Mouse (Mus musculus) liver, embryonic 14.5 days (tissue): ENCODE results near the gene Gpr156. TPM values are rescaled to one million over a fixed set of nuclear protein-coding genes. Genes with fewer than 3 reads are reported as not detected.

Experiments used
- ATAC-seq: fragments of 200-750 bp; cut with Nextera tagmentation; 2 replicates; pipeline ENCODE4 v1.8.0; 2017; ENCODE audit warnings: moderate number of reproducible peaks, mild to moderate bottlenecking, moderate library complexity; ENCODE audit not compliant: insufficient read depth
- DNase-seq, 3 experiments: peaks; one replicate each; pipeline ENCODE4 v3.0.0-alpha.2; 2012 to 2013; ENCODE audit warnings: low read depth in 3 of 3, low spot score in 3 of 3
- H3K27ac ChIP-seq: fragments of 300-500 bp; sonication (generic); 2 replicates; pipeline ENCODE4 v1.5.1; 2014; ENCODE audit warnings: moderate library complexity, mild to moderate bottlenecking, control low read depth, inconsistent platforms
- H3K27me3 ChIP-seq: fragments of 300-500 bp; sonication (generic); 2 replicates; pipeline ENCODE4 v1.6.1; 2014; ENCODE audit warnings: mild to moderate bottlenecking, low read length, moderate library complexity; ENCODE audit not compliant: control insufficient read depth, insufficient read depth
- H3K36me3 ChIP-seq: fragments of 300-500 bp; sonication (generic); replicated peaks from 2 replicates; pipeline ENCODE4 v1.6.1; 2014; ENCODE audit warnings: low read depth; ENCODE audit not compliant: control insufficient read depth, insufficient read depth
- H3K4me1 ChIP-seq, 2 experiments: fragments of 200-500 bp in 1 of 2; fragments of 300-500 bp in 1 of 2; sonication (generic) in 1 of 2; replicated peaks; 2 replicates each; pipeline ENCODE4 v1.6.1; 2012 to 2014; ENCODE audit warnings: antibody characterized with exemption in 1 of 2, inconsistent platforms in 1 of 2, low read length in 1 of 2; ENCODE audit not compliant: control insufficient read depth in 2 of 2, insufficient read depth in 2 of 2
- H3K4me2 ChIP-seq: fragments of 300-500 bp; sonication (generic); 2 replicates; pipeline ENCODE4 v1.6.1; 2014; ENCODE audit warnings: low read depth, mild to moderate bottlenecking, control low read depth, moderate library complexity
- H3K4me3 ChIP-seq, 2 experiments: fragments of 200-500 bp in 1 of 2; fragments of 300-500 bp in 1 of 2; sonication (generic) in 1 of 2; 2 replicates each; pipeline ENCODE4 v1.5.1; 2012 to 2014; ENCODE audit warnings: low read depth in 2 of 2, low read length in 2 of 2, mild to moderate bottlenecking in 2 of 2, control low read depth in 1 of 2, inconsistent platforms in 1 of 2, moderate library complexity in 1 of 2; ENCODE audit not compliant: insufficient read depth in 1 of 2
- H3K9ac ChIP-seq: fragments of 300-500 bp; sonication (generic); replicated peaks from 2 replicates; pipeline ENCODE4 v1.6.1; 2014; ENCODE audit warnings: mild to moderate bottlenecking, control low read depth, moderate library complexity
- H3K9me3 ChIP-seq: fragments of 300-500 bp; sonication (generic); 2 replicates; pipeline ENCODE4 v1.6.1; 2016; ENCODE audit warnings: low read length, mixed read lengths; ENCODE audit not compliant: control insufficient read depth
- CTCF ChIP-seq: IDR thresholded peaks from 2 replicates; pipeline ENCODE4 v1.5.1; 2016; ENCODE audit warnings: antibody characterized with exemption, low read depth, control low read depth
- EP300 ChIP-seq: IDR thresholded peaks from 2 replicates; pipeline ENCODE4 v1.6.1; 2016; ENCODE audit warnings: antibody characterized with exemption, low read depth
- WGBS: fragments of 180-500 bp; shearing (Covaris S2); extraction: QIAGEN DNeasy Blood & Tissue Kit; methylation state at CpG from one replicate; pipeline ENCODE4 v1.1.7; 2014; ENCODE audit not compliant: insufficient replicate concordance; 5-methylcytosine and 5-hydroxymethylcytosine counted together
- polyA plus RNA-seq, 2 experiments: library from polyadenylated mRNA; depleted of rRNA in 1 of 2; stranded (reverse) in 1 of 2; unstranded in 1 of 2; fragments of >200 nt; fragmentation: Nextera tagmentation in 1 of 2; extraction: Ambion mirVana in 1 of 2; gene quantifications; 2 replicates each; pipeline versions ENCODE4 v1.2.1 to v1.2.3; 2012 to 2014

Gene Gpr156
- polyA plus RNA-seq, 2 experiments = 0.01 TPM; not detected in 1

- H3K4me3 ChIP-seq = no peak overlapping the region
- no peak for ATAC-seq
- H3K4me2 ChIP-seq = no peak overlapping the region
- H3K27ac ChIP-seq = no peak overlapping the region
- DNase-seq = no peak
- WGBS = 23% methylated on average over 7 of the region's 7 CpGs
- TF ChIP-seq EP300 = no peak
- H3K4me1 ChIP-seq = no peaks in the 10 kb centered on the region
- peaks cover 24% of the 10 kb centered on the region for H3K27me3 ChIP-seq
- no peaks in the 10 kb centered on the region for H3K9me3 ChIP-seq
- no peaks in the 10 kb centered on the region for H3K36me3 ChIP-seq
- no peak overlapping the region for H3K9ac ChIP-seq
These were observed 514 bp downstream of the Gpr156 start for GRCm38 (mm10) chr16:37916818-37917201.

- no peak for TF ChIP-seq CTCF
- TF ChIP-seq EP300 = no peak
- no peak for DNase-seq
- 69% methylated on average over 6 of the region's 6 CpGs for WGBS
These were observed 2.7 kb downstream of the Gpr156 start for GRCm38 (mm10) chr16:37919000-37919399.

GRCm38 (mm10) chr16:37920842-37921409, 4.6 kb downstream of the Gpr156 start:
- Histone ChIP-seq H3K27me3 (peaks cover 13% of the 10 kb centered on the region), H3K36me3 (no peaks in the 10 kb centered on the region), H3K4me3 (no peak overlapping the region), H3K4me2 (no peak overlapping the region), H3K27ac (no peak overlapping the region), H3K9ac (no peak overlapping the region), H3K4me1 (no peaks in the 10 kb centered on the region), H3K9me3 (no peaks in the 10 kb centered on the region)
- WGBS = 46% methylated on average over 8 of the region's 8 CpGs
- DNase-seq (no peak), ATAC-seq (no peak)
- no peak for TF ChIP-seq CTCF
- no peak for TF ChIP-seq EP300

More at GRCm38 (mm10) chr16:37919000-37919399, 2.7 kb downstream of the Gpr156 start:
- peaks cover 24% of the 10 kb centered on the region for H3K27me3 ChIP-seq
- no peak overlapping the region for H3K27ac ChIP-seq
- no peak overlapping the region for H3K4me2 ChIP-seq
- H3K4me1 ChIP-seq = no peaks in the 10 kb centered on the region
- no peak overlapping the region for H3K4me3 ChIP-seq
- no peak overlapping the region for H3K9ac ChIP-seq
- H3K36me3 ChIP-seq = no peaks in the 10 kb centered on the region
- H3K9me3 ChIP-seq = no peaks in the 10 kb centered on the region
- no peak for ATAC-seq

GRCm38 (mm10) chr16:37926087-37926486, 9.8 kb downstream of the Gpr156 start:
- DNase-seq (no peak), ATAC-seq (no peak)
- 55% methylated on average over 7 of the region's 7 CpGs for WGBS
- Histone ChIP-seq H3K9me3 (no peaks in the 10 kb centered on the region), H3K4me1 (no peaks in the 10 kb centered on the region), H3K36me3 (no peaks in the 10 kb centered on the region), H3K27ac (no peak overlapping the region), H3K4me2 (no peak overlapping the region), H3K9ac (no peak overlapping the region), H3K27me3 (no peaks in the 10 kb centered on the region), H3K4me3 (no peak overlapping the region)
- TF ChIP-seq CTCF = no peak
- TF ChIP-seq EP300 = no peak

GRCm38 (mm10) chr16:37927117-37927516, 10.8 kb downstream of the Gpr156 start:
- Histone ChIP-seq H3K4me2 (no peak overlapping the region), H3K4me3 (no peak overlapping the region), H3K4me1 (no peaks in the 10 kb centered on the region), H3K9me3 (no peaks in the 10 kb centered on the region), H3K9ac (no peak overlapping the region), H3K27ac (no peak overlapping the region), H3K27me3 (no peaks in the 10 kb centered on the region), H3K36me3 (no peaks in the 10 kb centered on the region)
- no peak for ATAC-seq
- no peak for DNase-seq
- 46% methylated on average over 4 of the region's 4 CpGs for WGBS
- no peak for TF ChIP-seq CTCF
